Mouse (Mus musculus) cerebral cortex, adult 2 months (tissue): Measurements from ENCODE around the gene Sphk1.

Experiments
- whole genome bisulfite sequencing: fragments of 180-500 bp; shearing (Covaris S2); methylation state at CpG from one replicate; pipeline ENCODE4 v1.1.7; 2018; 5-methylcytosine and 5-hydroxymethylcytosine counted together

Gene Sphk1

GRCm38 (mm10) chr11:116541183-116541582, 10.5 kb downstream of the Sphk1 start:
- WGBS, result 97% methylated on average over 11 of the region's 11 CpGs

GRCm38 (mm10) chr11:116543110-116543509, 12.4 kb downstream of the Sphk1 start:
- WGBS, result 70% methylated on average over 4 of the region's 4 CpGs

DNA sequence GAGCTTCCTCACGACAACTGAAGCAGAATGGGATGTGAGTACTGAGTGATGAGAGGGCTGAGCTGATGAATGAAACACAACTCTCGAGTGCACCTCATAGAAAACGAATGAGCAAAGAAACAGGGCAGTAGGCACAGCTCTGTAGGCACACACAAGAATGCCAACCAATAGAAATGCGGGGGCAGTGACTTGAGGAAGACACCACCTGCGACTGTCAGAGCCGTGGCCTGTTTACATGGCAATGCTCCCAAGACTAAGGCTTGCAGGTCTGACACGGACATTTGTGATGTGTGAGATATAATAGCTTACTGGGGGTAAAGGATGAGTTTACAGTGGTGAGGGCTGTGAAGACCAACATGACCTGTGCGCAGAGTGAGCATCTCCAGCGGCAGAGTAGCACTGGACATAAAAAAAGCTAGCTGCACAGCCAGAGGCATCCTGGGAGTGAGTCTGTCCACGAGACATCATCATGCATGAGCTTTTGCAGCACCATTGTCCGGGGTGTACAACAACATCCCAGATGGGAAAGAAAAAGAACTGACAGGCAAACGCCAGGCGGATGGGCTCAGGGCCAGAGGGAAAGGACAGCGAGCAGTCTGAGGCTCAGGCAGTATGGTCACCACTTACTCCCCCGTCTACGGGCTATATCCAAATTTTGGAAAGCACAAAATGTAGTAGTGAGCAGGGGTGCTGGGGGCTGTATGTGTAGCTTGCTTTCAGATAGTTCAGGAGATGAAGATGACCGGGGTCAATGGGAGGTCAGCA, 16.8 kb downstream of the Sphk1 start:
- WGBS, result 53% methylated on average over 17 of the region's 17 CpGs

DNA sequence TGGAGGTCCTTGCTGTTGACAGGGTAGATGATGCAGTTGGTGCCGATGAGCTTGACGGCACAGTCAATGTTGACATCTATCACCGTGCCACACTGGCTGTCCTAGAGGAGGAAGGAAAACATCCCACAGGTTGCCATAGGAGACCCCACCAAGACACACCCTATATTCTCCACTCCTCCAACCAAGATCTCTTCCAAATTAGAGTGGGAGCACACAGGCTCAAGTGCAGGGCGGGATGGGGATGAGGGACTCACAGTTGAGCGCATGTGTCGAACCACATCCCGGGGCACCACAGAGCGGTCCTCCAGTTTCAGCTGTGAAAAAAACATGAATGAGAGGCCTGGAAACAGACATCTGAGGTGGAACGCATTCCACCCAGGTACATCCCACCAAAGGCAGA, 18.1 kb downstream of the Sphk1 start:
- 94% methylated on average over 9 of the region's 9 CpGs for WGBS

DNA sequence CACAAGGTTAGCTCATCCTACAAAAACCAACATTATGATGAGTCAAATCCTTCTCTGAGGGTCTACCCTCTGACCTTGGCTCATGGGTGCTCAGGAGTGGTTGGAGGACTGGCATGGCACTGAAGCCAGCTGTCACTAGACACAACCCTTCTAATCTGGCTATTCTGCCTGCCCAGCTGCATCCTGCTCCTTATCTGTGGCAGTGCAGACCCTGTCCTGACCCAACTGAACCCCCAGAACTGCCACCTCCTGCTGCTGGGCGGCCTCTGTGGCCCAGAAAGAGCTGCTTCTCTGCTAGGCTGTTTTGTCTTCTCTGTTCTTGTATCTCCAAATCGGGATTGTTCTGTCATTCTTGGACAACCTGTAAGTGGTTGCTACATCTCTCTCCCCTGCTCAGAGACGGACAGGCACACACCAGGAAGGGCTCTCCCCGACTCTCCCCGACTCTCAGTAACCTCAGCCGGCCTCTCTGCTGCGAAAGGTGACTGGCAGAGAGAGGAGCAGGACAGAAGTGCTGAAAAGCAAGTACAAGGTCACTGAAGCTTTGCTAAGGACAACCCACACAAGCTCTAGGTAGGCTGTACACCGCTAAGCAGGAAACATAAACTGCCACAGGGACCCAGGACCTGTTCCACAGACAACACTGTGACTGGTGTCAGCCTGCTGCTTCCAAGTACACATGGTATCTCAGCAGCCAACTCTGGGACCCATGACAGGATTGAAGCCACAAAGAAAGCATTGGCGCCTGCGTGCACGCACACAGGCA, 18.7 kb downstream of the Sphk1 start:
- 81% methylated on average over 11 of the region's 11 CpGs for WGBS

DNA sequence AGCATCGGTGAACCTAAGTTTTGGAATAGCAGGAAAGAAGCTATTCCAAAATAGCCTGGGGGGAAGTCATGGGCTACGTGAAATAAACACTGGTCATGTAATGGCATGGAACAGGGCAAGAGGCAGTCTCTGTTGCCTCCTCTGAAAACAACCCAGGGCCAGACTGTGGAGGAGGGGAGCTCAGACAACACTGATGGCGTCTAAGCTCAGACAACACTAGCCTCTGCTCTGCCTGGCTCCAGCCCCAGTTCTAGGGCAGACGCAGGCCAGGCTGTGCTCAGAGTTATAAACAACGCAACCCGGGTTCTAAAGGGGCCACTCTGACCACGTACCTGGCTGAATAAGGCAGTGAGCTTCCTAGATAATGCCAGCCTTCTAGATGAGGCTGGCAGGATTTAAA, 20.0 kb downstream of the Sphk1 start:
- 32% methylated on average over 7 of the region's 7 CpGs for WGBS

- 85% methylated on average over 1 of the region's 1 CpGs for WGBS
These were observed 21.5 kb downstream of the Sphk1 start for GRCm38 (mm10) chr11:116552194-116552593.

GRCm38 (mm10) chr11:116554171-116554878, 23.6 kb downstream of the Sphk1 start:
- WGBS, result 31% methylated on average over 12 of the region's 12 CpGs

- WGBS, result 61% methylated on average over 1 of the region's 1 CpGs
These were observed 24.8 kb downstream of the Sphk1 start for GRCm38 (mm10) chr11:116555572-116555971.

DNA sequence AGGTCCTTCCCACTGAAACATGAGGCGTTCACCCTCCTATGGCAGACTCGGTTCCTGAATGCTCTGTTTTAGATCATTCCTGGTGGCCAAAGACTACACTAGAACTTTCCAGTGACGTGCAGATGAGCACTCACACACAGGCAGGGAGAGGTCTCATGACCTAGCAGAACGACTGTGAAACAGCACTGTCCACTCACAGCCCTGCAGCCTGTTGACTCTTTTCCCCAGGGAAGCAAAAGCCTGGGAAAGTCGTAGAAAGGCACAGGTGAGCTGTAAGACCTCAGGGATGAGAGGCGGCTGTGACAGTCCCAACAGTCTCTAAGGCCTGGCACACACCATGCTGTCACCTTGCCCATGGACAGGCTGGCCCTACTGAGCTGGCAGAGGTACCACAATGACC, 25.6 kb downstream of the Sphk1 start:
- 44% methylated on average over 6 of the region's 6 CpGs for WGBS

GRCm38 (mm10) chr11:116565283-116566041, 34.7 kb downstream of the Sphk1 start:
- 74% methylated on average over 7 of the region's 7 CpGs for WGBS

DNA sequence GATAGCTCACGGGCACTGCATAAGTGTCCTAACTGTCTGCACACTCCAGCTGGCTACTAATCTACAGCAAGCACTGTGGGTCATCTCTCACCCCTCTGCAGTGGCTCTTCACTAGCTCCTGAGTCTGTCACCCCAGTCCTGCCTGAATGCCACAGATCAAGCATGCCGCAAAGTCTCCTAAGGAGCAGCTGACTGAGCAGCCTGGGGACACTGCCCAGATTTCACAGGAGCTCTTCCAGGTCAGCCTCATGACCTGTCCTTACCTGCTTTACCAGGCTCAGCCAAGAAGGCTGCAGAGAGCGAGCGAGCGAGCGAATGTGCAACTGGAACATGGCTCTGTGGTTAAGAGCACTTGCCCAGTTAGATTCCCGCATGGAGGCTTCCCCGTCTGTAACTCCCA, 36.8 kb downstream of the Sphk1 start:
- 66% methylated on average over 8 of the region's 8 CpGs for WGBS

- WGBS, result 59% methylated on average over 7 of the region's 7 CpGs
These were observed 40.1 kb downstream of the Sphk1 start for GRCm38 (mm10) chr11:116570821-116571220.

GRCm38 (mm10) chr11:116571767-116572679, 41.3 kb downstream of the Sphk1 start:
- WGBS, result 60% methylated on average over 19 of the region's 19 CpGs

DNA sequence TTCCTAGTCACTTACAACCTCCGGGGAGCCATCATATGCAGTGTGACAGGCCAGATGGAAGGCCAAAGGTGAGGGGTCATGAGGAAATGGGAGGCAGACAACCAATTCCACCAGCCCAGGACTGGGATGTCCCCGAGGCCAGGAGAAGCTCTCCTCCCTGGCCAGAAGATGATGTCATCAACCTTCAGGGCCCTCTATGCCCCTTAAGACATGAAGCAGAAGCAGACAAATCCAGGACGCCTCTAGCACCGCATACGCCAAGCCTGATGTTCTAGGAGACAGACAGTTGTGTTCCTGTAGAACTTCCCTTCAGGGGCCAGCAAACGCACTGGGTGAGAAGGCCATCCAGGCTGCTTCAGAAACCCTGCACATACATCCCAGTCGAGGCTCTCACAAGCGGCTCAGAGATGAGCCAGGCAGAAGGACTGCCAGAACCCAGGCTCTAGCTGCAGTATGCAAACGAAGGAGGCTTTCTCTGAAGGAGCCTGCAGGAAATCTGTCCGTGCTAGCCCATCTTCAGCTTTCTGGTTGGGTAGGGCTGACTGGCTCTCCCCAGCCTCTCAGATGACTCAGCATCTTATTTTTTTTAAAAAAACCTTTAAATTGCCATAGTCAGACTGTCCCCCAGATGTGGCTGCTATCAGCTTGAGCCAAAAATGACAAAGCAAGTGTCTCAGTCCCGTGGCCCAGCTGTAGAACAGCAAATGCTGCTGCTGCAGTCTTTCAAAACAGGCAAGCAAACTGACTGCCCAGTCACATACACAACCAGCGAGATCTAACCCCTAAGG, 42.2 kb downstream of the Sphk1 start:
- WGBS, result 33% methylated on average over 12 of the region's 12 CpGs

GRCm38 (mm10) chr11:116574486-116574885, 43.8 kb downstream of the Sphk1 start:
- 66% methylated on average over 6 of the region's 6 CpGs for WGBS

DNA sequence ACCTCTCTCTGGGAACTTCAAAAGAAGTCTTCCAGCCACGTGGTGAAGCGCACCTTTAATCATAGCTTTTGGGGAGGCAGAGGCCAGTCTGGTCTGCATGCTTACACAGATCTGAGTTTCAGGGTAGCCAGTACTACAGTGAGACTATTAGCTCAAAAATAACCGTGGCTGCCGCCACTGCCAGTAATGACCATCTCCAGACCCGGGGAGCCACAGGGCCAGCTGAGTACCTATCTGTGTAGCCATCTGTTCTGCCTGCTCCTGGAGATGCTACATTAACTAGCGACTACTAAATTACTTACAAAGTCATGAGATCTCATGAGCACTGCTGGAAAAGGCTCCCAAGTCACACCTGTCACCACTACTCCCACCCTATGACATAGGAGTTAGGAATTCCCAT, 44.3 kb downstream of the Sphk1 start:
- 79% methylated on average over 6 of the region's 6 CpGs for WGBS

DNA sequence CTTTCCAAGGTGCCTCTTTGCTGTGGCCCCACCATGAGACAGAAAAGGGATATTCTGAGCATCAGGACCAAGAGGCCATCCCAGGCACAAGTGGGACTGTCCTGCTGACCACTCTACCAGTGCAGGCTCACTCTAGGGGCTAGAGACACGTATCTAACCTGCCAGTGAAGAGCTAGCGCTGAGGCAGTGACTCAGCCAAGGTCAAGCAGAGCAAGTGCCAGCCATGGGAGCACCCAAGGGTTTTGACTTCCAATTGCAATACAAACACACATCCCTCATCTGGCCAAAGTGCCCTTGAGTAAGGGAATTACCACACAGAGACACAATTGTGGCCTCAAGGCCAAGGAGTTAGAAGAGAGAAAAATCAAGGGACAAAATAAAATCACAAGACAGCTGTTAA, 44.7 kb downstream of the Sphk1 start:
- WGBS, result 92% methylated on average over 2 of the region's 2 CpGs

DNA sequence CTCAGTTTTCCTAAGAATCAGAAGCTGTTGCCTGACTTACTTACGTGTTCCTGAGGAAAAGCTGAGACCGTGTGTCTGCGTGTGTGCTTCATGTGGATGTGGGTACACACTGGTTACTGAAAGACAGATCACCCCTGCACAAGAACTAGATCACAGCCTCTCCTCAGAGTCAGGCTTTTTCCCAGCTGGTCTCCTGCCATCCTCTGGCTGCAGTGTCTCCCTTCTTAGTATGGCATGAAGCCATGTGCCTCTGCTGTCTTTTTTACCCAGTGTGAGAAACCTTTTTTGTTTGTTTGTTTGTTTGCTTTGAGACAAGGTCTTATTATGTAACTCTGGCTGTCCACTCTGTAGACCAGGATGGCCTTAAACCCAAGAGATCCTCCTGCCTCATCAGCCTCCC, 48.6 kb downstream of the Sphk1 start:
- 44% methylated on average over 3 of the region's 3 CpGs for WGBS
